Mouse (Mus musculus): ENCODE measurements around the gene Psmd3. TPM values are rescaled to one million over a fixed set of nuclear protein-coding genes. Genes with fewer than 3 reads are reported as not detected.
"Not testable (repeated sequence)": the region's sequence is repeated elsewhere in the genome, so short reads cannot be mapped to it uniquely, and the experiment has no call there.

The Psmd3 gene
- total and polyA plus RNA-seq, 3 experiments: 69.2 to 206 (median 76.1) TPM

DNA sequence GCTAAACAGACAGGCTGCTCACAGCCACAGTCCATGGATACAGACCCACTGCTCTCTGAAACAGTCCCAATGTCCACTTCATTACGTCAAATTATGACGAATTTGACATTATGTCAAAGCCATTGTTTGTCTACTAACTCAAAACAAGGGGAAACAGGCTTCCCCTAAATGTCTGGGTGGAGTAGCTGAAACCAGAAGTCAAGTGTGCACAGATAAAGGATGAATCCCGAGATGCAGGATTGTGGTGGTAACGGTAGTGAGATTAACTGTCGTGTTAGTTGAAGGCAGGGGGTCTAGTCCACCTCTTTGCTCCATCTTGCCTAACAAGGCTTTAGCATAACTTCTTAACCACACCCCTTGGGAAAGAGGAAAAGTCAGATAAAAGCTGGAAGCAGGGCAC is 9.9 kb upstream of the Psmd3 start:
- Histone ChIP-seq H3K4me3 (ENCODE audit: low read depth, low read length) (no peak overlapping the region; the same call in 1 of the 2 replicates), H3K36me3 (replicated peaks) (no peaks in the 10 kb centered on the region), H3K4me1 (ENCODE audit: insufficient read depth, low read depth, low read length) (peaks cover 32% of the 10 kb centered on the region), H3K9me3 (replicated peaks) (no peaks in the 10 kb centered on the region), H3K27me3 (ENCODE audit: insufficient read depth, low read length) (peaks cover 50% of the 10 kb centered on the region)
- DNase-seq (ENCODE audit: low spot score): no peak
- no peak for TF ChIP-seq POLR2AphosphoS5 (IDR thresholded peaks at IDR 0.05; ENCODE audit: insufficient replicate concordance, low read depth, low read length)
- no peak for TF ChIP-seq TAL1 (conservative IDR thresholded peaks at IDR 0.05; ENCODE audit: low read depth, low read length)
- TF ChIP-seq CTCF (IDR thresholded peaks at IDR 0.05; ENCODE audit: low read depth, low read length): no peak
- no peak for TF ChIP-seq GATA2 (IDR thresholded peaks at IDR 0.05; ENCODE audit: borderline replicate concordance, low read depth, low read length)
- no peak for TF ChIP-seq GATA1 (IDR thresholded peaks at IDR 0.05; ENCODE audit: borderline replicate concordance, low read length)
- ATAC-seq (ENCODE audit: extremely low read depth, insufficient number of reproducible peaks, low FRiP score, poor library complexity, severe bottlenecking): no peak

DNA sequence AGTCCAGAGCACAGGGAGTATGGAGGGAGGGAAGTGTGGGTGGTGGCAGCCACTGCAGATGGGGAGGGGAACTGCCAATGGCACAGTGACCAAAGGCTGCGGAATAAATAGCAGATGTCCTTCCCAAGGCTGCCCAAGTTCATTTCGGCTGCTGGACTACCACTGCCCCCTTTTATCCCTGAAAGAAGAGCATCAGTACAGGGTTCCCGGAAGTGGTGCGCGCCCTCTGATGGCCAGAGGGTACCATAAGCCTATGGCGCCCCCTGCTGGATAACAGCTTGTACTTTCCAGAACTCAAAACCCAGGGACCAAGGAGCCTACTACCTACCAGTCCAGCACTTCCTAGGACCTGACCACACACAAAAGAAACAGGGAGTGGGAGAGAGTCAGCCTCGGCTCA is 9.2 kb upstream of the Psmd3 start:
- peaks cover 47% of the 10 kb centered on the region for H3K27me3 ChIP-seq (ENCODE audit: insufficient read depth, low read length)
- H3K4me1 ChIP-seq (ENCODE audit: insufficient read depth, low read depth, low read length): peaks cover 36% of the 10 kb centered on the region
- ATAC-seq (ENCODE audit: extremely low read depth, insufficient number of reproducible peaks, low FRiP score, poor library complexity, severe bottlenecking); H3K9me3 ChIP-seq (replicated peaks); DNase-seq (ENCODE audit: low spot score); H3K36me3 ChIP-seq (replicated peaks): not testable (repeated sequence)
- H3K4me3 ChIP-seq (ENCODE audit: low read depth, low read length): peak overlapping the region; percentile 28; the same call in 1 of the 2 replicates

DNA sequence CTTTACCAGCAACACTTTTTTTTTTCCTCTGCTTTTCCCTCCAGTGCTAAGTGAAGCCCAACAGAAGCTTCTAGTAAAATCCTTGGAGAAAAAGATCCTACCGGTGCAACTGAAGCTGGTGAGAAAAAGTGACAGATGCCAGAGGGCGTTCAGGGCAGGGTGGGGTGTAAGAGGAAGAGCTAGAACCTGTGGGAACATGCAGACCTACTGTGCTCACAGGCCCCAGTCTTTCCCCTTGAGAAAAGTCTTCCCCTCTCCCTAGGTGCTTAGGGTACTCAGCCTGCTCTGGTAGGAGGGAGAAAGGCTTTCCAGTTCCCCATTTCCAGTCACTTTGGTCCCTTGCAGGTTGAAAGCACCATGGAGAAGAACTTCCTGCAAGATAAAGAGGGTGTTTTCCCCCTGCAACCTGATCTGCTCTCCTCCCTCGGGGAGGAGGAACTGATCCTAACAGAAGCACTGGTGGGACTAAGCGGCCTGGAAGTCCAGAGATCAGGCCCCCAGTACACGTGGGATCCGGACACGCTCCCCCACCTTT is 6.5 kb upstream of the Psmd3 start:
- Histone ChIP-seq H3K4me3 (ENCODE audit: low read depth, low read length) (no peak overlapping the region), H3K4me1 (ENCODE audit: insufficient read depth, low read depth, low read length) (peaks cover 56% of the 10 kb centered on the region), H3K9me3 (replicated peaks) (no peaks in the 10 kb centered on the region), H3K27me3 (ENCODE audit: insufficient read depth, low read length) (peaks cover 32% of the 10 kb centered on the region), H3K36me3 (replicated peaks) (no peaks in the 10 kb centered on the region)
- ATAC-seq (ENCODE audit: extremely low read depth, insufficient number of reproducible peaks, low FRiP score, poor library complexity, severe bottlenecking) (no peak), DNase-seq (ENCODE audit: low spot score) (no peak)
- no peak for TF ChIP-seq GATA1 (IDR thresholded peaks at IDR 0.05; ENCODE audit: borderline replicate concordance, low read length)
- TF ChIP-seq CTCF (IDR thresholded peaks at IDR 0.05; ENCODE audit: low read depth, low read length): no peak
- no peak for TF ChIP-seq GATA2 (IDR thresholded peaks at IDR 0.05; ENCODE audit: borderline replicate concordance, low read depth, low read length)
- TF ChIP-seq POLR2AphosphoS5 (IDR thresholded peaks at IDR 0.05; ENCODE audit: insufficient replicate concordance, low read depth, low read length): no peak
- no peak for TF ChIP-seq TAL1 (conservative IDR thresholded peaks at IDR 0.05; ENCODE audit: low read depth, low read length)

DNA sequence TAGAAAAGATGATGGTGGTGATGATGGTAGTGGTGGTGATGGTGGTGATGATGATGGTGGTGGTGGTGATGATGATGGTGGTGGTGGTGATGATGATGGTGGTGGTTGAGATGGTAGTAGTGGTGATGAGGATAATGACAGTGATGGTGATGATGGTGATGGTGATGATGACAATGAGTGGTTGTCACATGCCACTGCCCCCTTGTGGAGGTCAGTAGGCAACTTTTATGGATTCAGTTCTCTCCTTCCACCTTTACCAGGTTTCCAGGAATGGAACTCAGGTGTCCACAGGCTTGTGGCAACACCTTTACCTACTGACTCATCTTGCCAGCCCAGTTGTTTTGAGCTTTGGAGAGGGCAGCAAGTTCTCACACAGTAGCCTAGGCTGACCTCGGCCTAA is 2.3 kb upstream of the Psmd3 start:
- no peaks in the 10 kb centered on the region for H3K9me3 ChIP-seq (replicated peaks)
- ATAC-seq (ENCODE audit: extremely low read depth, insufficient number of reproducible peaks, low FRiP score, poor library complexity, severe bottlenecking) (no peak), DNase-seq (ENCODE audit: low spot score) (no peak)
- peaks cover 22% of the 10 kb centered on the region for H3K27me3 ChIP-seq (ENCODE audit: insufficient read depth, low read length)
- H3K4me3 ChIP-seq (ENCODE audit: low read depth, low read length): no peak overlapping the region
- TF ChIP-seq GATA2 (IDR thresholded peaks at IDR 0.05; ENCODE audit: borderline replicate concordance, low read depth, low read length) (no peak), CTCF (IDR thresholded peaks at IDR 0.05; ENCODE audit: low read depth, low read length) (peak; percentile 8; the same call in 1 of the 2 replicates)
- peaks cover 55% of the 10 kb centered on the region for H3K4me1 ChIP-seq (ENCODE audit: insufficient read depth, low read depth, low read length)
- H3K36me3 ChIP-seq (replicated peaks): peaks cover 10% of the 10 kb centered on the region

DNA sequence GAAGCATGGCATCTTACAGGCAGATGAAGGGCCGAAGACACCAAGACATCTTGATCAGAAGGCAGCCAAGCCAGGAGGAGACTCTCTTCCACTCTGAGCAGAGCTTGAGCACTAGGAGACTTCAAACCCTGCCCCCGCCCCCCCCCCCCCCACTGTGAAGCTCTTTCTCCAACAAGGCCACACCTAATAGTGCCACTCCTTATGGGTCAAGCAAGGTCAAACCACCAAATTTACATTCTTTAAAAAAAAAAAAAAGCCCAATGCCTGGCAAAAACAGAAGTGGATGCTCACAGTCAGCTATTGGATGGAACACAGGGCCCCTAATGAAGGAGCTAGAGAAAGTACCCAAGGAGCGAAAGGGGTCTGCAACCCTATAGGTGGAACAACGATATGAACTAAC is 1.8 kb upstream of the Psmd3 start:
- peaks cover 59% of the 10 kb centered on the region for H3K4me1 ChIP-seq (ENCODE audit: insufficient read depth, low read depth, low read length)
- H3K4me3 ChIP-seq (ENCODE audit: low read depth, low read length); DNase-seq (ENCODE audit: low spot score); ATAC-seq (ENCODE audit: extremely low read depth, insufficient number of reproducible peaks, low FRiP score, poor library complexity, severe bottlenecking); H3K9me3 ChIP-seq (replicated peaks): not testable (repeated sequence)
- H3K36me3 ChIP-seq (replicated peaks): peaks cover 15% of the 10 kb centered on the region
- peaks cover 20% of the 10 kb centered on the region for H3K27me3 ChIP-seq (ENCODE audit: insufficient read depth, low read length)

DNA sequence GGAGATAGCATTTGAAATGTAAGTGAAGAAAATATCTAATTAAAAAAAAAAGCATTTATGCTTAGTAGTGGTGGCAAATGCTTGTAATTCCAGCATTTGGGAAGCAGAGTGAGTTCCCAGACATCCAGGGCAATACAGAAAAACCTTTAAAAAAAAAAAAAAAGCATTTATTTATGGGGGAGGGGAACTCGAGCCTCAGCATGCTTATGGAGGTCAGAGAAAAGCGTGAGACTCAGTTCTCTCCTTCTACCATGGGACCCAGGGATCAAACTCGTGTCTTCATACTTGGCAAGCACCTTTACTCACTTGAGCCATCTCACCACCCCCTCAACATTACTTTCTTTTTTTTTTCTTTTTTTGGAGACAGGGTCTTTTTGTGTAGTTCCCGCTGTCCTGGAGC is 1.2 kb upstream of the Psmd3 start:
- TF ChIP-seq POLR2AphosphoS5 (IDR thresholded peaks at IDR 0.05; ENCODE audit: insufficient replicate concordance, low read depth, low read length) (no peak), GATA1 (IDR thresholded peaks at IDR 0.05; ENCODE audit: borderline replicate concordance, low read length) (no peak), TAL1 (conservative IDR thresholded peaks at IDR 0.05; ENCODE audit: low read depth, low read length) (no peak)
- Histone ChIP-seq H3K36me3 (replicated peaks) (peaks cover 21% of the 10 kb centered on the region), H3K4me1 (ENCODE audit: insufficient read depth, low read depth, low read length) (peaks cover 58% of the 10 kb centered on the region), H3K27me3 (ENCODE audit: insufficient read depth, low read length) (peaks cover 16% of the 10 kb centered on the region), H3K4me3 (ENCODE audit: low read depth, low read length) (no peak overlapping the region; the same call in 1 of the 2 replicates), H3K9me3 (replicated peaks) (no peaks in the 10 kb centered on the region)
- ATAC-seq (ENCODE audit: extremely low read depth, insufficient number of reproducible peaks, low FRiP score, poor library complexity, severe bottlenecking): no peak
- no peak for DNase-seq (ENCODE audit: low spot score)

DNA sequence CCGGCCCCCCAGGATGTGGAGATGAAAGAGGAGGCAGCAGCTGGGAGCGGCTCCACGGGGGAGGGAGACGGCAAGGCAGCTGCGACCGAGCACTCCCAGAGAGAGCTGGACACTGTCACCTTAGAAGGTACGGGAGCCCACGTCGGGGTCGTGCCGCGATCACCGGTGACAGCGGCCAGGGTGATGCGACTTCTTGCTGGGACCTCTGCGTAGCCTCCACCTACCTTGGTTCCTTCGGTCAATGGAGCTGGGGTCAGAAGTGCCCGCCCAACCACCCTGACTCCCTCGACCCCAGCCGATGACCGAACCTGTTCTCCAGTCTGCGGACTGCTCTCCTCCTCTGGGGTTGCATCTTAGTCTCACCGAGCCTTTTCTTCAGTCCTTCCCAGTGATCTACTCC is 457 bp downstream of the Psmd3 start:
- Histone ChIP-seq H3K9me3 (replicated peaks) (no peaks in the 10 kb centered on the region), H3K4me3 (ENCODE audit: low read depth, low read length) (peak overlapping the region; percentile 96), H3K27me3 (ENCODE audit: insufficient read depth, low read length) (peaks cover 4% of the 10 kb centered on the region), H3K36me3 (replicated peaks) (peaks cover 37% of the 10 kb centered on the region), H3K4me1 (ENCODE audit: insufficient read depth, low read depth, low read length) (peaks cover 54% of the 10 kb centered on the region)
- DNase-seq (ENCODE audit: low spot score) (peak; percentile 36), ATAC-seq (ENCODE audit: extremely low read depth, insufficient number of reproducible peaks, low FRiP score, poor library complexity, severe bottlenecking) (no peak)
- TF ChIP-seq GATA1 (IDR thresholded peaks at IDR 0.05; ENCODE audit: borderline replicate concordance, low read length) (no peak), GATA2 (IDR thresholded peaks at IDR 0.05; ENCODE audit: borderline replicate concordance, low read depth, low read length) (no peak), POLR2AphosphoS5 (IDR thresholded peaks at IDR 0.05; ENCODE audit: insufficient replicate concordance, low read depth, low read length) (no peak), CTCF (IDR thresholded peaks at IDR 0.05; ENCODE audit: low read depth, low read length) (no peak), TAL1 (conservative IDR thresholded peaks at IDR 0.05; ENCODE audit: low read depth, low read length) (no peak)
